Mouse (Mus musculus): ENCODE measurements around the gene Vmn1r10.

Vmn1r10 gene

GRCm38 (mm10) chr6:57109154-57109553, at the start of gene Vmn1r10:
TSS of gene Vmn1r10 (plus strand) at chr6:57109454.
- no peak for DNase-seq (ENCODE audit: low read depth, low spot score)

- peak; percentile 53 for DNase-seq (ENCODE audit: low read depth, low spot score)
Measured at GRCm38 (mm10) chr6:57063730-57064129, 45.5 kb upstream of the Vmn1r10 start.

GRCm38 (mm10) chr6:57066487-57066886, 42.8 kb upstream of the Vmn1r10 start, which contains the start of gene Vmn1r9:
TSS of gene Vmn1r9 (plus strand) at chr6:57066787.
- no peak for DNase-seq (ENCODE audit: low read depth, low spot score)

GRCm38 (mm10) chr6:57106358-57106757, 2.9 kb upstream of the Vmn1r10 start:
- peak; percentile 25 for DNase-seq (ENCODE audit: low read depth, low spot score)

- no peak for DNase-seq (ENCODE audit: low read depth, low spot score)
Measured at GRCm38 (mm10) chr6:57133155-57133554, 23.9 kb downstream of the Vmn1r10 start, which contains the start of gene Vmn1r11. TSS of gene Vmn1r11 (plus strand) at chr6:57133455.

GRCm38 (mm10) chr6:57156619-57157018, 47.4 kb downstream of the Vmn1r10 start, which contains the start of gene Vmn1r12:
TSS of gene Vmn1r12 (plus strand) at chr6:57156919.
- DNase-seq (ENCODE audit: low read depth, low spot score): no peak

All from ZHBTc4 (cell line).